Mouse (Mus musculus) lung, postnatal 0 days (tissue): ENCODE measurements at regions not wholly inside any gene's neighbourhood (a gene's known extent, or its start where the extent isn't known, plus 50 kb on each side); places are given as distances from the start of the nearest gene placed in this dataset.

ENCODE experiments used
- CTCF ChIP-seq: IDR thresholded peaks from 2 replicates; pipeline ENCODE4 v1.5.1; 2016; ENCODE audit warnings: antibody characterized with exemption, mild to moderate bottlenecking
- EP300 ChIP-seq: IDR thresholded peaks from 2 replicates; pipeline ENCODE4 v1.6.1; 2016; ENCODE audit warnings: antibody characterized with exemption, mild to moderate bottlenecking, control low read depth

DNA sequence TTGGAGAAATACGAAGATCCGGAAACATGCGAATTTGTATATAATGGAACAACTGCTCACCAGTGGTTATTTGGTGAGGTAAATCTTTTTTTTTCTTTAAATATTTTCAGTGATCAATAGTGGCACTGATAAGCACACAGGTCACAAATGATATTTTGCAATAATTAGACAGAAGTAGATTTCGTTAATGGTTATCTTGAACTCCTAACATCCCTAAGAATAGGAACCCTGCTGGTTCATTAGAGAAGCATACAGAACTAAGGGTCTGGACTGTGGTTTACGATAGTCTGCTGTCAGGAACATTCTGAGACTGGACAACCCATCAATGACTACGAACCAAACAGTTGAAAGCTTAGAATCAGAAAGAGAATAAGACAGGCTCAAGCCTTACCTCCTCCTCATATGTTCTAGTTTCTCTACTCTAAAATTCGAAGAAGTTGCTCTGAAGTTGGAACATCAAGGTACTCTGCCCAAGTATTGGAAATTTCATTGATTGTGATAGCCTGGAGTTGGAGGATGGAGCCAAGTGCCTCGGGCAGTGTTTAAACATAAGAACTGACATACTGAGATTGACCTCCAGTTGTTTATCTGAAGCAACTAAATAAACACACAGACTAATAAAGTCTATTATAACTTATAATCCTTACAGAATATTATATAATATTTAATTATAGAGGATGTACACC is 63.6 kb upstream of the Hpgd start:
- no peak for TF ChIP-seq EP300
- TF ChIP-seq CTCF: no peak
